Mouse (Mus musculus): Measurements from ENCODE around the gene Mitf.

DNA sequence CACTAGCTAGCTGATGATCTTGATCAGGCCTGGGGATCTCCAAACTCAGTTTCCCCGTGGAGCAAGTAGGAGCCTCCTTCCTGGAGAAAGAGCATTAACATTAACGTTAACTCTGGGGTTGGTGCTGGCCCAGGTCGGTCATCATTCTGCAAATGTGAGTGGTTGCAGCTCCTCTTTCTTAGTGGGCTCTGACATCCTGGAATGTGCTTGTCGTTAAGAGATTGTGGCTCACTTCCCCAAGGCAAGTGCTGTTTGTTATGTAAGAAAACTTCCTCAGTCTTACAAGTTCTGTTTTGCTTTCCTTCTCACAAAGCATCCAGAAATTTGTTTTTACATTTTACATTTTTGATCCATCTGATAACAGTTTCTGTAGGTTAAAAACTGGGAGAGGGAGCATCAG is 7.3 kb downstream of the Mitf start:
- TF ChIP-seq GATA1 (IDR thresholded peaks at IDR 0.05; ENCODE audit: low read length) (no peak), TAL1 (IDR thresholded peaks at IDR 0.05; ENCODE audit: low read length) (no peak)
